Mouse (Mus musculus): ENCODE measurements around the gene Elmo1.
A peak's percentile ranks its signal among the peaks of the same experiment; 100 is the strongest.

Gene Elmo1

DNA sequence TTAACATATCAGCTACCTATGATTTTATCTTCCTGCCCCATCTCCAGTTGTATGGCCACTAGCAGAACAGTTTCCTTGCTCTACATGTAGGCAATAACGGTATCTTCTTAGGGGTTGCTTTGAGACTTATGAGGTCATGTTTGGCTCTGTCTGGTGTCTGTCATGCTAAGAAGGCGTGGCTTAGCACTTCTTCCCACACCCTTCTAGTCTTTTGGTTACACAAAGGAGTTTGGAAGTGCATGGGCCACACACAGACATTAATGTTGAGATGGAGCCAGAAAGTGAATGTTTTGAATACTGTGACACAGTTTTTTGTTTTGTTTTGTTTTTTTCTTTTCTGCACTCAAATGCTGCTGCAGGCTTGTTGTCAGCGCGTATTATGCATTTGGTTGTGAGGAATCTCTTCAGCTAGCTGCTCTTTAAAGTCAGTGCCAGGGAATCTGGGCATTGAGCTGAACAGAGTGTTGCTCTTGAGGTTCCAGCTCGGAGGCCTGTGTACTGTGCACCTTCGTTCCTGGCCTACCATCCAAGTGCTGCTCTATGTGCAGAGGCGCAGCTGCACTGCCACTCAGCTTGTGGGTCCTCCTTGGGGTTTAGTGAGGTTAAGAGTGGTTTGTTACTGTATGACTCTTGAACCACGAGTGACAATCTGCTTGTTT lies 31.1 kb downstream of the Elmo1 start:
- no peak for ATAC-seq (ENCODE audit: low TSS enrichment)

DNA sequence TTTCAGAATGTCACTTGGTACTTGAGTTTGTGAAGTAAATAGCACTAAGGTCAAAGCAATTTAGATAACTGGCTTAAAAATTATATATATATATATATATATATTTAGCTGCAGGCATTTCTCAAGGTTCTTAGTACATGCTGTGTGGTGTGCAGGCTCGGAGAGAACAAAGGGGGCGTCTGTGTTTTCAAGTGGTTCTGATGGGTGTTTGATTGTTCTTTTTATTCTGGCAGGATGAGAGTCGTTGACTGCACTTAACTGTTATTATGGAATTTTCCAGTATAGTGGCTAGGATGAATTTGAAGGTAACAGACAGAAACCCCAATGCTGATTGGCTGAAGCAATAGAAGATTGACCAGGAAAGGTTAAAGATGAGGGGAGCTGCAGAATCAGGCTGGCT lies 33.6 kb downstream of the Elmo1 start:
- no peak for ATAC-seq (ENCODE audit: low TSS enrichment)

DNA sequence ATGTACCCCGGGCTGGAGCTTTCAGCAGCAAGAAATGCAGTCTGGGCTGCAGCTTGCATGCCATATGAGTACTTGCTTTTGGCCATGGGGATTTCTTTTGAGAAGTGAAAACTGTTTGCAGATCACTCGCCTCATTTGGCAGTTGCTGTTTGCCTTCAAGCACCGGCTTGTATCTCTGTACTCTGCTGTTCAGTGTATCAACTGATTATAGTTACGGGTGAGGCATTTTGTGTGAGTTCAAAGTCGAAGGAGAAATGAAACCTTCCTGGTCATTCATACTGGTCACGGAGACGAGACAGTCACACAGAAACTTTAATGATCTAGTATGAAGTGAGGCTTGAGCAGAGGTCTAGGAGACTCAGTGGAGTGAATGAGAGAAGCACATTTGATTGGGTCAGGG lies 34.6 kb downstream of the Elmo1 start:
- ATAC-seq (ENCODE audit: low TSS enrichment) = no peak

DNA sequence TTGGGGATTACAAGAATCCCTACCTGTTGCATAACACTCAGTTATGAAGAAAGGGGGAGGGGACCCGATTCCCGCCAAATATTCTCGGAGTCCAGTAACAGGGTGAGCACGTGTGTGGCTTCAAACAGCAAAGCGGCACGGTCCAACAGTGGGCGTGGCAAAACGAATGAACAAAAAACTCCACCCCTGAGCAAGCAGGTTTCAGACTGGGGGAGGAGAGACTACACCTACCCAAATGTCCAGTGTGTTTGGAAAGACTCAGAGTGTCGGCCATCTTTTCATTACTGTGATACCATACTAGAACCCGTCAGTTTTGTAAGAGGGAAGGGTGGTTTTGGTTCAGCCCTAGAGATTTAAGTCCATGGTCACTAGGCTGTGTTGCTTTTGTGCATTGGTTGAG lies 35.4 kb downstream of the Elmo1 start:
- no peak for ATAC-seq (ENCODE audit: low TSS enrichment)

DNA sequence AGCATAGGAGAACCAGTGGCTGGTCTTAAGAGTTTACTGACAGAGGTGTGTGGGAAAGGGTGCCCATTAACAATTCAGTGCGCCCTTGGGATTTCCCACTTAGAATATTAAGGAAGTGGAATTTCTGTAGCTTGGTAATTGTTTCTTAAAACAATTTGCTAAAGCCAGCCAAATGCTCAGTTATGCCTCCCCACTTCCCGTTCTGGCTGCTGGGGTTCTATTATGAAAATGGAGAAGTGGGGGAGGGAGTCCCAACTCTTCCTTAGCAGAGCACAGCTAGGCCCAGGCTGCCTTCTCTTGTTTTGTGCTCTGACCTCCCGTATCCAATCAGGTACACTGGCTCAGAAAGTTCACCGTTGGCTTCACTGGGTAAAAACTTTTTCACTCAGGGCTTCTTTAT lies 37.2 kb downstream of the Elmo1 start:
- ATAC-seq (ENCODE audit: low TSS enrichment) = no peak

DNA sequence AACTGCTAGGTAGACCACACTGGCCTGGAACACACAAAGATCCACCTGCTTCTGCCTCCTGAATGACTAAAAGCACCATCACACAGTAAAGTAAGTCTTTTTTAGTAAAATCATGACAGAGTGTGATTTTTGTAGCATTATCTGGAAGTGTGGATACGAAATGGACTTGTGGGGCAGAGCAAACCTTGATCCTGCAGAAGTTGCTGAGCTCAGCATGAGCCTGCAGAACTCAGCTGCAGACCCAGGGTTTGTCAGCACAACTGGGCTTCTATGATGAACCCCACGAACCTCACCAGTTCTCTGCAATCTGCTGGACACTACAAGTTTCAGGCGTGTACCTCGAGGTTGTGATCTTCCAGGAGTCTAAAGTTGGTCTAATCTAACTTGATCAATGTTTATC lies 37.7 kb downstream of the Elmo1 start:
- no peak for ATAC-seq (ENCODE audit: low TSS enrichment)

DNA sequence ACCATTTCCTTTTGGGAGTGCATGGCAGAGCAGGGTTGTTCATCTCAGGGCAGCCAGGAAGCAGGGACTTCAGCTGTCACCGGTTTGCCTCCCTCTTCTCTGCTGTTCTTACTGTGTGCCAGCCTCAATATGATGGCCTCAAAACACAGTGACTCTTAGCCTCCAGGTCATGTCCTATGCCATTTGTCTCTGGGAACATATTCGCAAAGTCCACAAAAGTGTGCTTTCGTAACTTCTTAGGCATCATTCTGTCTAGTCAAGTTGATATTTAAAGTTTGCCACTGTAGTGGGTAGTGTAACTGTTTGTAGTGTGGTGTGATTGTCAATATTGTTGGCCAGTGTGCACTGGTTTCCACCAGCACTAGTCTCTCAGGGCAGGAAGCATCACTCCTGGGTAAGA lies 40.3 kb downstream of the Elmo1 start:
- ATAC-seq (ENCODE audit: low TSS enrichment) = no peak

DNA sequence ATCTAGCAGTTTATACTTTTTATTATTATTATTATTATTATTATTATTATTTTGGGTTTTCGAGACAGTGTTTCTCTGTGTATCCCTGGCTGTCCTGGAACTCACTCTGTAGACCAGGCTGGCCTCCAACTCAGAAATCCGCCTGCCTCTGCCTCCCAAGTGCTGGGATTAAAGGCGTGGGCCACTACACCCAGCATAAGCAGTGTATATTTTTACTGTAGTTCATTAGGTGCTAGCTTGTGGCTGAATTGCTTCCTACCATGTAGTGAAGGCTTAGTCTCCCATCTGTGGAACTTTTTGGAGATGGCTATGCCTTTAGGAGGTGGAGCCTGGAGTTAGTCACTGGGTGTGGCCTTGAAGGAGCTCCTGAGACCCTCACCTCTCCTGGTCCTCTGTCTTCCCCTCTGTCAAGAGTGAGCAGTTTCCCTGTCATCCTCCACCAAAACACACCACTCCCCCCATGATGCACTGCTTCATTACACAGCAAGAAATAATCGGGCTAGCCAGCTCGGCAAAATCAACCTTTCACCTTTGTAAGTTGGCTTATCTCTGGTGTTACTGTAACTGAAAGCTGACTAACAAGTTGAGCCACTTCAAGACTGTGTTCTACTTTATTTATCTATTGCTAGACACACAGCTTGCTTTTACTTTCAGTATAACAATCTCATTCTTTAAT lies 41.1 kb downstream of the Elmo1 start:
- no peak for ATAC-seq (ENCODE audit: low TSS enrichment)

DNA sequence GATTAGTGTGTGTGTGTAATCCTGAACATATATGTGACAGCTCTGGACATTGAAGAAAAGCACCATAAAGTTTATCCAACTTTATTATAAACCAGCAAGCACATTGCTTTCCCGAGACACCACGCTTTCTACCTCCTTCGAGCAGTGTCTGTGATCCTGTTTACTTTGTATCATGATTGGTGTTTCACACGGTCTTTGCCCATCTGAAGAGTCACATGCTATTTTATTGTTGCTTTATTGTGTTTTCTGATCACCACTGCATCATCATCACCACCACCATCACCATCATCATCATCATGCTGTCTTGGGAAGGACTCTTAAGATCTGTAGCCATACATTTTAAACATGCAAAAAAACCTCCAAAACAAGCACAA lies 41.6 kb downstream of the Elmo1 start:
- ATAC-seq (ENCODE audit: low TSS enrichment) = no peak

DNA sequence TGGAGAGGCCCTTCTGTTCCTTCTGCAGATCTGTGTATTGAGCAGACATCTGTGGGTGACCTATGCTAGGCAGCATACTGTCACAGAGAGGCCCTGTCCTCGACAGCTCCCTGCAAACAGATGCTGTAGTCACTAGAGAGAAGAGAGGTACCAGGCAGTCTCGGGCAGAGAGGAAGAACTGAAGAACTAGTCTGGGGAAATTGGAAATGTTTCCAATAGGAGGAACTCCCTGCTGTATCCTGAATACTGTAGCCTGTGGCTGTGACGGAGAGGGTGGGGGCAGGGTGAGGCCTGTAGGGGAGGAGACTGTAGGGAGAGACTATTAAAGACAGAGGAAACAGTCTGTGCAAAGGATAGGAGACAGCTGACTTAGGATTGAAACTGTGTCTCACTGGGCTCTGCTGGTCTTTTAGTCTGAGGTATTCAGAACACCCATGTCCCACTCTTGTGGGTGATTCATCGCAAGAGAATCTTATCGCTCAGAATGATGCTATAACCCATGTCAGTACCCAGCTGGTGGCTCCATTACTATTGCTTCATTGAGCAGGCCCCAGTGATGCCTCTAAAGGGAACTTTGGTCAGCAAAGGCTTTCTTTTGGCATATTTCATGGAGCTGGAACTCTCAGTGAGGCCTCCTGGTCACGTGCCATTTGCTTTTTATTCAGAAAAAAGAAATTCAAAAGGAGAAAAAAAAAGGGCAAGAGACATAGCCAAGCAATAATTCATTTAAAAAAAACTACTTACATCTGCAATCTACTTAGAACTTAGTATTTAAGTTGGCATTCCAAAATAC lies 43.4 kb downstream of the Elmo1 start:
- ATAC-seq (ENCODE audit: low TSS enrichment) = peak; percentile 58; the same call in 1 of the 2 replicates

DNA sequence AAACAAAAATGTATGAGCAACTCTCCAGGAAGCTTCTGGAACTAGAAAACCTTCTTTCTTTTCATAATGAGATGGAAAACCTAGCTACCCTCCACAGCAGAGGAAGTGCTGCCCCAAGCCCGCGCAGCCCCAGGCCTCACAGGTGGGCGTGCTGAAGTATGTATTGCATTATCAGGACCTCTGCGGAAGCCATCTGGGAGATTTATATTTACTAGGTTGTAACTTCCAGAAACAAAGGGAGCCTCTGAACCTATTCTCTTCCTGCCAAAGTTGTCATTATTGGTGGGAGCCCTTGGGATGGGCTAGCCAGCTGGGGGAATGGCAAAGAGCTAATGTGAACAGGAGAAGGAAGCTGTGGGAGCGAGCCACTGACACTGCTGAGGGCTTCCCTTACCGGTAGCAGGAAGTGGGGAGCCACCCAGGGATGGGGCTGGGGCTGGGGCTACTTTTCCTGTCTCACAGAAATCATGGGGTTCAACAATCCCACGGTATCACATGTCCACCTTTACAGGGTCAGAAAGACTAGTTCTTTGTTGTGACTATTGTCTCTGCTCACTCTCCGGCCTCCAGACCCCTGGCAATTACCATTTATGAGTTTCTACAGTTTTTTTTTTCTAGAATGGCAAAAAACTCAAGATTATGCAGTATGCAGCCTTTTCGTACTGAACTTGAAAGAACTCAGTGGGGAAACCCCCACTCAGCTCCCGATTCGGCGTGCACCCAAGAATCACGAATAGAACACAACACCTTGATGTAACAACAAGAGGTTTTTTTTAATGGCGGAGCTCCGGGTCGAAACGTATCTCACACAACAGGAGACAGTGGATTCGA lies 44.2 kb downstream of the Elmo1 start:
- no peak for ATAC-seq (ENCODE audit: low TSS enrichment)

DNA sequence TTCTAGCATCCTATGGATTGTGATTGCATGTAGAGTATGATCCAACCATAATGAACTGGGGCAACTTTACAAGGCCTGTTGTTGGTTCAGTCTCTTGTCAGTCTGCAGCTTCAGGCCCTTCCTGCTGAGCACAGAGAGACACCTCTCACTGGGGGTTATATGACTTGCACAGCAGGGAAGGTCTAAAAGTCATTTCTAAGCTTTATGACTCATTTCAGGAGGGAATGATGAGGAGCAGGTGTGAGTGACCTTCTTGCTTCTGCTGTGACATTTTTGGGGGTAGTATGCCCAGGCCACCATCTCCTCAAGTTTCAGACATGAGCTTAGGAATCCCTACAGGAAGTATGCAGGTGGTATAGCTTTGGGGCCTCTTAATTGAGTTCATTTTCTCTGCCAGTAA lies 46.4 kb downstream of the Elmo1 start:
- ATAC-seq (ENCODE audit: low TSS enrichment) = no peak

DNA sequence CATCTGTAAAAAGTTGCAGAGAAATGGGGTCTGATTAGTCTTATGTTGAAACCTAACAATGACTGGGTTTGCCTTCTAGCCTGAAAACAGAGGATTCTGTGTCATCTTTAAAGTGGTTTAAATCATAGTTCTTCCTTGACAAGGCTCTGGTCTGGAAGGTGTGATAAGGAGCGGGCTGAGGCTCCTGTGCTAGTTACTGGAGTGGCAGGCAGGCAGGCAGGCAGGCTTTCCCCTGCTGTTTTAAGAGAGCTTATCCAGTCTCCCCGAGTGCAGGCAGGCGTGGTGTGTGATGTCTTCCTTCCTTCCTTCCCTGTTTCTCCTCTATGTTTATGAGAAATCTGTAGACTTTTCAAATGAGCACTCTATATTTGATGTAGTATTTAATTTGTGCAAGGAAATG lies 48.1 kb downstream of the Elmo1 start:
- no peak for ATAC-seq (ENCODE audit: low TSS enrichment)

DNA sequence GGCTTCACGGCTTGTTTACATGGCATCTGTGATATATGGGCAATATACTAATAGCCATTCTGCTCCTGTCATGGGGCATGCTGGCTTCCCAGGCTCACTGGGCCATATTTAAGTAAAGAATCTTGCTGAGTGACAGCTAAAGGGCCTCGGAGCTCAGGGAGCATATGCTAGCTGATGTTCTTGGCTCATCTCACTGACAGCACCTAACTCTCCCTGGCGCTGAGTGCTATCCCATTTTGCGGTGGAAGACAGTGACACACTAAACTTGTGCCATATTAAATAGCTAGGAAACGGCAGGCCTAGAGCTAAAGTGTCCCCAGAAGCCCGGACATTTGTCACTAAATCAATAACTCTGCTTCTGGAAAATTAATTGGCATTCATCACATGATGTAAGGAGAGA lies 48.7 kb downstream of the Elmo1 start:
- no peak for ATAC-seq (ENCODE audit: low TSS enrichment)

DNA sequence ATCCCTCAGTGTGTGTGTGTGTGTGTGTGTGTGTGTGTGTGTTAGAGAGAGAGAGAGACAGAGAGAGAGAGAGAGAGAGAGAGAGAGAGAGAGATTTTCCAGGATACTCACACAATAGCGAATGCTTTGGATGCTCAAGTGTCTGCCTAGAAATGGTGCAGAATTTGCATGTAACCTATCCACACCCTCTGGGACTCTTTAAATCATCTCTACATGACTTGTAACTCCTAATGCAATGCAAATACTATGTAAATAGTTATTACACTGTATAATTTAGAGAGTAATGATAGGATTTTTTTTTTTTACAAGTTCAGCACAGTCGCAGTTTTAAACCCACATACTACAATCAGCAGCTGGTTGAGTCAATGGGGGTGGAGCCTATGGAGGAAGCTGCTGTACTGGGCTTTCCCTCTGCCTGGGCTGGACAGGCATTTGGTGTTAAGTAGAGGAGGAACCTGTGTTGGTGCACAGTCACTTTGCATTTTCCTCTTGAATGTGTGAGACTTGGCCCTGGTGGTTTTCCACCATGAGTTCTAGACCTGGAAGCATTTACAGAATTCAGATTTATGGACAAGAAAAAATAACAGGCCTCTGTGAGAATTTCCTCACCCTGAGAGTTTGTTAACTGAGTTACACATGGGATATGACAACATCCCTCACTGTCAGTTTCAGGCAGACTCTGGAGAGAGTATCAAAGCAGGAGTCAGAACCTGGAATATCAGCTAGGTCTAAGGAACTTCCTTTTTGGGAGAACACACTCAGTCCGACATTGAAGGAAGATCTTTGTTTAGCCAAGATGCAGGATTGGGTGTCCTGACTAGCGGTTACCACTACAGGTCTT lies 49.6 kb downstream of the Elmo1 start:
- peak; percentile 55; the same call in 1 of the 2 replicates for ATAC-seq (ENCODE audit: low TSS enrichment)

DNA sequence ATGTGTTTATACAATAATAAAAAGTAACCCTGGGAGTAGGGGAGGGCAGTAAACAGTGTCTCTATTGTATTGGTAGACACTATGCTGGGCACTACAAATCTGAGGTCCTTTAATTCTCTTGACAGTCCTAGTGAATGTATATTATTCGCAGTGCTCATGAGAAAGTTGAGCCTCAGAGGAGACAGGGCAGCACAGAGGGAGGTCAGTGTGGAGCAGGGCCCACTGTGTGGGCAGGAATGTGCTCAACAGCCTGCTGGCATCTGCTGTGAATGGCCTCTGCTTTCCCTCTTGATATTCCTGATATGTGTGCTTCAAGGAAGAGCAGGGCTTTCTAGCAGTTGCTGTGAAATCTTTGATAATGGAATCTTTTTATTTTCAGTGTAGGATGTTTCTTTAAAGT lies 52.2 kb downstream of the Elmo1 start:
- ATAC-seq (ENCODE audit: low TSS enrichment) = no peak

DNA sequence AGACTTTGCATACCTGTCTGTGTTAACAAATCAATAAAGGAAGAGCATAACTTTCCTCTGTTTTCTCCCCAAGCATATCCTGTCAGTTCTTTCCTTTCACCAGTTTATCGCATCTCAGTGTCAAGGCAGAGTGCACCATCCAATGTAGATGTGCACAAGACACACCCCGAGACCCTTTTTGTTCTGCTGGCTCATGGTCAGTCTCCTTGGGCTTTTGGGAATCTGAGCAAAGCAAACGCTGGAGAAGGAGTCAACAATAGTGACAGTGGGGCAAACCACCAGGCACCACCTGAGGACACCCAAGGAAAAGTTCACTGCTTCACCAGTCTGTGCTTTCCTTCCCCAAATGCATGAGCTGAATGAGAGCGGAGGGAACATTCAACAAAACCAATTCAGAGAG lies 56.5 kb downstream of the Elmo1 start:
- no peak for ATAC-seq (ENCODE audit: low TSS enrichment)

DNA sequence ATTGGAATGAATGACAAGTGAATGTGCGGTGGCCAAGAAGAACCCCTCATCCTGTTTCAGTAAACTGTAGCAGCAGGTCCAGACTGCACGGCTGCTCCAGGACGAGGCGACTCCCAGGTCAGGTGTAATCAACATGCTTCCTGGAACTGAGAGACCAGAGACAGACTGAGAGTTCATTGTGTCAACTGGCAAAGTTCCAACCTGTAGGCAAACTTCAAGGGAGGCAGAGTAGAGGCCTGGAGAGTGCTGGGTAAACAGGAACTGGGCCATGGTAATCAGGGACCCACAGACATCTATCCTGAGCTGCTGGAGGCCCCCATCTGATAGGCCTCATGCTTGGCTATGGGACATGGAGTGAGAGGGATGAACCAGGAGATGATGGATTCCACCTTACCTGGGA lies 57.3 kb downstream of the Elmo1 start:
- ATAC-seq (ENCODE audit: low TSS enrichment) = no peak

DNA sequence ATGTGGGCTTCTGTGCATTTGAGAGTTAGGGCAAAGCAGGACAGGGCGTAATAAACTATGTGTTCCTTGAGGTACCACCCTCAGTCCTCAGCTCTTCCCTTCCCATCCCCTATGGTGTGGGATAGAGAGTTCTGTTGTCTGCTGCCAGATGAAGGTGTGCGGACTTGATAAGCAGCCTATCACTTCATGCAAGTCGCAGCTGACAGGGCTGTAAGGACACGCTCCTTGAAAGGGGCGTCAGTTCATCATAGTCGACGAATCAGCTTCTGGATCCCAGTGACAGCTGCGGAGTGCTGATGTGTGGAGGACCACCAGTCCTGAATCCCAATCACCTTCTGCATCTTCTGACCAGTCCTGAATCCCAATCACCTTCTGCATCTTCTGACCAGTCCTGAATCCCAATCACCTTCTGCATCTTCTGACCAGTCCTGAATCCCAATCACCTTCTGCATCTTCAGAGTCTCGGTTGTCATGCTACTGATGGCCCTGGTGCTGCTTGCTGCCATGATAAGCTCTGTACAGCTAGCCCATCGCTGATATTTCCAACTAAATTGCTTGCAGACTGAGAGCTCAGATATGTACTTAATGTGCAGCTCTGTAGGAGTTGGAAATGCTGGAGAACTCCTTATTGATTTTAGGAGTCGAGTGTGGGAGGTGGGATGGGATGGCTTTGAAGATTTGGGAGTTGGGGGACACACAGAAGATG lies 59.9 kb downstream of the Elmo1 start:
- no peak for ATAC-seq (ENCODE audit: low TSS enrichment)

DNA sequence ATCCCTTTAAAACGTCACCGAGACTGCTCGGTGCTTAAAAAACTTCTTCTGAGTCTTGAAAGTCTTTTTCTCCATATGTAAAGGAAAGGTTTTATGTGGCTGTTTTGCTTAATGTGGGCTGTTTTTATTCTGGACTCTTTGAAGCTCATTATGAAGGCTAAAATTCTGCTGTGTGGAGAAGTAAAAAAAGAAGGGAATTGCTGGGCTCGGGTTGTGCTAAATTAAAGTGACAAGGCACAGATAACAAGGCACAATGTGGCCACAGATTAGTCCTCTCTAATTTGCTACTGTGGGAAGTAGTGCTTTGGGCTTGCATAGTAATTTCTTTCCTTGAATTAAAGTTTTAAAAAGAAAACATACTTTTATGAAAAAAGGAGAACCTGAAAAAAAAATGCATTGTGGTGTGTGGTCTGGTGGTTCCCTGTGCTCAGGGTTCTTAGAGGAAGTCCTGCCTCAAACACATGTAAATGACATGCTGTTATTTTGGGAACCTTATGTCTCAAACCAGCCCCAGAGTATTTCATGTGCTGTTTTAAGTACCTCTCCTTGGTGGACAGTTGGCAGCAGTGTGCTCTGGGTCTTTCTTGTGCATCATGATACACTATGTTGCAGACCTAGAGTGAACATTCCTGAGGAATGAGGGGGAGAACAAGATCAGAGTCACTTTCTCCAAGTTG lies 61.0 kb downstream of the Elmo1 start:
- ATAC-seq (ENCODE audit: low TSS enrichment) = peak; percentile 88
